Mouse (Mus musculus): ENCODE measurements around the gene Yy1.

Gene Yy1

GRCm38 (mm10) chr12:108780108-108780877 is 12.5 kb upstream of the Yy1 start:
- no peak for DNase-seq

GRCm38 (mm10) chr12:108785161-108785560 is 7.6 kb upstream of the Yy1 start:
- DNase-seq, result no peak

- DNase-seq, result no peak
Measured at GRCm38 (mm10) chr12:108787329-108787728, 5.4 kb upstream of the Yy1 start.

- DNase-seq, result peak; percentile 87 to 92
Measured at GRCm38 (mm10) chr12:108792152-108792545, 624 bp upstream of the Yy1 start.

GRCm38 (mm10) chr12:108793453-108793941 is 724 bp downstream of the Yy1 start:
- peak; percentile 45 to 51 for DNase-seq

GRCm38 (mm10) chr12:108794078-108794711 is 1.4 kb downstream of the Yy1 start:
- DNase-seq, result peak; percentile 86 to 92

- no peak for DNase-seq
Measured at GRCm38 (mm10) chr12:108794979-108795537, 2.3 kb downstream of the Yy1 start.

- DNase-seq, result no peak
Measured at GRCm38 (mm10) chr12:108801613-108802012, 8.8 kb downstream of the Yy1 start.

- no peak for DNase-seq
Measured at GRCm38 (mm10) chr12:108804388-108804787, 11.6 kb downstream of the Yy1 start.

GRCm38 (mm10) chr12:108808465-108808864 is 15.7 kb downstream of the Yy1 start:
- no peak for DNase-seq

GRCm38 (mm10) chr12:108809771-108810170 is 17.0 kb downstream of the Yy1 start:
- no peak for DNase-seq

GRCm38 (mm10) chr12:108810309-108810708 is 17.5 kb downstream of the Yy1 start:
- no peak for DNase-seq

GRCm38 (mm10) chr12:108811133-108811532 is 18.4 kb downstream of the Yy1 start:
- peak; percentile 32 to 43 for DNase-seq

- no peak for DNase-seq
Measured at GRCm38 (mm10) chr12:108812463-108812862, 19.7 kb downstream of the Yy1 start.

- no peak for DNase-seq
Measured at GRCm38 (mm10) chr12:108814470-108814869, 21.7 kb downstream of the Yy1 start.

- no peak for DNase-seq
Measured at GRCm38 (mm10) chr12:108816569-108816968, 23.8 kb downstream of the Yy1 start.

GRCm38 (mm10) chr12:108820461-108820860 is 27.7 kb downstream of the Yy1 start:
- DNase-seq, result no peak

- peak; percentile 24 to 42 for DNase-seq
Measured at GRCm38 (mm10) chr12:108823036-108823435, 30.3 kb downstream of the Yy1 start.

GRCm38 (mm10) chr12:108824225-108824874 is 31.6 kb downstream of the Yy1 start:
- no peak for DNase-seq

GRCm38 (mm10) chr12:108825561-108826224 is 32.9 kb downstream of the Yy1 start:
- DNase-seq, result no peak

- DNase-seq, result no peak
Measured at GRCm38 (mm10) chr12:108826282-108826957, 33.6 kb downstream of the Yy1 start.

- no peak for DNase-seq
Measured at GRCm38 (mm10) chr12:108826958-108827535, 34.3 kb downstream of the Yy1 start.

Measured in kidney, postnatal 4 days (tissue).